Mouse (Mus musculus) kidney, embryonic 14.5 days (tissue): ENCODE measurements around the gene Batf2. TPM values are rescaled to one million over a fixed set of nuclear protein-coding genes. Genes with fewer than 3 reads are reported as not detected.
"Not testable (repeated sequence)": the region's sequence is repeated elsewhere in the genome, so short reads cannot be mapped to it uniquely, and the experiment has no call there.

Experiments
- ATAC-seq: fragments of 200-750 bp; cut with Nextera tagmentation; 2 replicates; pipeline ENCODE4 v1.8.0; 2017; ENCODE audit warnings: moderate number of reproducible peaks, mild to moderate bottlenecking, moderate TSS enrichment, moderate library complexity; ENCODE audit not compliant: low FRiP score, low TSS enrichment
- H3K27ac ChIP-seq: fragments of 300-500 bp; sonication (generic); 2 replicates; pipeline ENCODE4 v1.5.1; 2014; ENCODE audit warnings: low read depth, mild to moderate bottlenecking, low read length, moderate library complexity, mixed read lengths
- H3K27me3 ChIP-seq: fragments of 300-500 bp; sonication (generic); 2 replicates; pipeline ENCODE4 v1.6.1; 2014; ENCODE audit warnings: mild to moderate bottlenecking, low read length; ENCODE audit not compliant: control insufficient read depth, insufficient read depth
- H3K36me3 ChIP-seq: fragments of 300-500 bp; sonication (generic); 2 replicates; pipeline ENCODE4 v1.6.1; 2014; ENCODE audit warnings: low read length, mixed read lengths; ENCODE audit not compliant: control insufficient read depth, insufficient read depth
- H3K4me1 ChIP-seq: fragments of 300-500 bp; sonication (generic); 2 replicates; pipeline ENCODE4 v1.6.1; 2014; ENCODE audit warnings: low read length, mixed read lengths; ENCODE audit not compliant: control insufficient read depth, insufficient read depth
- H3K4me2 ChIP-seq: fragments of 300-500 bp; sonication (generic); replicated peaks from 2 replicates; pipeline ENCODE4 v1.6.1; 2014; ENCODE audit warnings: low read depth, mild to moderate bottlenecking, low read length
- H3K4me3 ChIP-seq: fragments of 300-500 bp; sonication (generic); 2 replicates; pipeline ENCODE4 v1.5.1; 2014; ENCODE audit warnings: mild to moderate bottlenecking, low read length
- H3K9ac ChIP-seq: fragments of 300-500 bp; sonication (generic); 2 replicates; pipeline ENCODE4 v1.6.1; 2014; ENCODE audit warnings: low read depth, mild to moderate bottlenecking, low read length, moderate library complexity
- H3K9me3 ChIP-seq: fragments of 300-500 bp; sonication (generic); 2 replicates; pipeline ENCODE4 v1.6.1; 2016; ENCODE audit warnings: low read length; ENCODE audit not compliant: control insufficient read depth
- WGBS: fragments of 180-500 bp; shearing (Covaris S2); extraction: QIAGEN DNeasy Blood & Tissue Kit; methylation state at CpG from one replicate; pipeline ENCODE4 v1.1.7; 2014; 5-methylcytosine and 5-hydroxymethylcytosine counted together
- polyA plus RNA-seq: library from polyadenylated mRNA; unstranded; fragments of >200 nt; fragmentation: Nextera tagmentation; extraction: Ambion mirVana; gene quantifications from 2 replicates; pipeline ENCODE4 v1.2.1, GENCODE M21; 2014

Batf2 gene
- polyA plus RNA-seq, 1 experiment from 2014 or later: 0.15 TPM

- 67% methylated on average over 10 of the region's 10 CpGs for WGBS
- no peaks in the 10 kb centered on the region for H3K9me3 ChIP-seq
- H3K4me3 ChIP-seq: peak overlapping the region; percentile 43
- no peak for ATAC-seq
- no peaks in the 10 kb centered on the region for H3K4me1 ChIP-seq
- no peak overlapping the region for H3K9ac ChIP-seq
- peak overlapping the region; percentile 82; the same call in 1 of the 2 replicates for H3K27ac ChIP-seq
- no peaks in the 10 kb centered on the region for H3K27me3 ChIP-seq
- H3K36me3 ChIP-seq: no peaks in the 10 kb centered on the region
- H3K4me2 ChIP-seq: peak overlapping the region; percentile 46
Measured at GRCm38 (mm10) chr19:6126789-6127580, 13.8 kb upstream of the Batf2 start.

GRCm38 (mm10) chr19:6127760-6128341, 12.9 kb upstream of the Batf2 start, which contains the start of gene Snx15:
Snx15 (minus strand) TSS chr19:6128304.
- Histone ChIP-seq H3K4me3 (peak within 1 kb of the TSS; percentile 43), H3K4me1 (no peaks in the 10 kb centered on the region), H3K36me3 (no peaks in the 10 kb centered on the region), H3K27ac (peak within 1 kb of the TSS; percentile 82; the same call in 1 of the 2 replicates), H3K4me2 (peak within 1 kb of the TSS; percentile 46), H3K9ac (peak within 1 kb of the TSS; percentile 58; the same call in 1 of the 2 replicates), H3K27me3 (no peaks in the 10 kb centered on the region), H3K9me3 (no peaks in the 10 kb centered on the region)
- under 1% methylated on average over 32 of the region's 32 CpGs for WGBS
- peak; percentile 95 for ATAC-seq

DNA sequence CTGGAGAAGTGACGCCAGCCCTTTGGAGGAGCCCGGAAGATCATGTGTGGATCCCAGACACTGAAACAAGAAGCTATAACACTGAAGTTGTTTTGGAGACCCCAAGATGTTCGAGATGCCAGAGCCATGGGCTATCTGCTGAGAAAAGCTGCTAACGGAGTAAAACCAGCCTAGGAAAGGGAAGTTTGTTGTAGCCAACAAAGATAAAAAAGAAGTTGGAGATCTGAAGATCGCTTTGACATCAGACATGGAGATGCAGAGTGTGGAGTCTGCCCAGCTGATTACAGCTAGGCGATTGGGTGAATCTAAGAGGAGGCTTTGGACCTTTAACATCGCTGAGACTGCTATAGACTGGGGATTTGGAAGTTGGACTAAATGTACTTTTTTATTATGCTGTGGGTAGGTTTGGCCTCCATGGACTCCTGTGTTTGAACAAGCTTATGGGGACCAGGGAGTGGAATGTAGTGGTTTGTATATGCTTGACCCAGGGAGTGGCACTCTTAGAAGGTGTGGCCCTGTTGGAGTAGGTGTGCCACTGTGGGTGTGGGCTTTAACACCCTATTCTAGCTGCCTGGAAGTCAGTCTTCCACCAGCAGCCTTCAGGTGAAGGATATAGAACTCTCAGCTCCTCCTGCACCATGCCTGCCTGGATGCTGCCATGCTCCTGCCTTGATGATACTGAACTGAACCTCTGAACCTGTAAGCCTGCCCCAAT, 10.2 kb upstream of the Batf2 start:
- 78% methylated on average over 7 of the region's 7 CpGs for WGBS
- not testable (repeated sequence) for H3K9ac ChIP-seq, H3K27me3 ChIP-seq, H3K4me3 ChIP-seq, H3K4me2 ChIP-seq, ATAC-seq, H3K27ac ChIP-seq, H3K9me3 ChIP-seq, H3K4me1 ChIP-seq, H3K36me3 ChIP-seq

DNA sequence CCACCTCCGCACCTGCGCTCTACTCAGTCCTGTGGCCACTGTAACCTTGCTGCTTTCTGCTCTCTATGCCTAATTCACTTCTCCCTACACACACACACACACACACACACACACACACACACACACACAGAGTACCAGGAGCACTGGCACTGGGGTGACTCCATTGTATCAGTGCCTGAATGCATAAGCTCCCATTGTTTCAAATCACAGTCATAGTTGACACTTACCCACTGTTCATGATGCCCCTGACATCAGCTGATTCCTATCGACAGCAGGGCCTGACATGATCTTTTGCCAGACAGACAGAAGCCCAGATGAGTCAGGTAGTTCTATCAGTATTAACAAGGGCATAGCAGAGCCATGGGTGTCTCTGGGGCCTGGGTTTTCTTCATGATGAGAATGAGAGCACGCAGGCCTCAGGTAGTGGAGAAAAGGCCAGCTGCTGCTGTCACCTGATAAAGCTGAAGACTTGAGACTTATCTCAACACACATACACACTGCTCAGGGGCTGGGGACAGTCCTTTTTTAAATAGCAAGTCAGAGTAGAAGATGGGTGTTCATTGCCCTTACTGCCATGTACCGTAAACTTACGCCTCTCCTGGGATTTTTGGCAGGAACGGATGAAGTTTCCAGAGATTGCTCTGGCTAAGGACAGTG, 8.5 kb upstream of the Batf2 start:
- Histone ChIP-seq H3K36me3 (peaks cover 12% of the 10 kb centered on the region), H3K27ac (no peak overlapping the region), H3K9ac (no peak overlapping the region), H3K4me2 (no peak overlapping the region), H3K9me3 (no peaks in the 10 kb centered on the region), H3K4me1 (no peaks in the 10 kb centered on the region), H3K4me3 (no peak overlapping the region), H3K27me3 (no peaks in the 10 kb centered on the region)
- no peak for ATAC-seq
- 82% methylated on average over 7 of the region's 7 CpGs for WGBS

DNA sequence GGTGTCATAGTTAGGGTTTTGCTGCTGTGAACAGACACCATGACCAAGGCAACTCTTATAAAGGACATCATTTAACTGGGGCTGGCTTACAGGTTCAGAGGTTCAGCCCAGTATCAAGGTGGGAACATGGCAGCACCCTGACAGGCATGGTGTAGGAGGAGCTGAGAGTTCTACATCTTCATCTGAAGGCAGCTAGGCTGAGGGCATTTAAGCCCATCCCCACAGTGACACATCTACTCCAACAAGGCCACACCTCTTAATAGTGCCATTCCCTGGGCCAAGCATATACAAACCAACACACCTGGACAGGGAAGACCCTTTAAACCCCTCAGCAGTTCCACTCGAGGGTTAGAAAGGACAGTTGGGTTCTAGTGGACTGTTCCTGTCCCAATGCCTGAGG, 7.6 kb upstream of the Batf2 start:
- not testable (repeated sequence) for H3K27me3 ChIP-seq, H3K27ac ChIP-seq, H3K4me2 ChIP-seq, H3K4me1 ChIP-seq, ATAC-seq, H3K4me3 ChIP-seq, H3K9me3 ChIP-seq, H3K9ac ChIP-seq
- H3K36me3 ChIP-seq: peaks cover 12% of the 10 kb centered on the region
- 60% methylated on average over 1 of the region's 1 CpGs for WGBS

DNA sequence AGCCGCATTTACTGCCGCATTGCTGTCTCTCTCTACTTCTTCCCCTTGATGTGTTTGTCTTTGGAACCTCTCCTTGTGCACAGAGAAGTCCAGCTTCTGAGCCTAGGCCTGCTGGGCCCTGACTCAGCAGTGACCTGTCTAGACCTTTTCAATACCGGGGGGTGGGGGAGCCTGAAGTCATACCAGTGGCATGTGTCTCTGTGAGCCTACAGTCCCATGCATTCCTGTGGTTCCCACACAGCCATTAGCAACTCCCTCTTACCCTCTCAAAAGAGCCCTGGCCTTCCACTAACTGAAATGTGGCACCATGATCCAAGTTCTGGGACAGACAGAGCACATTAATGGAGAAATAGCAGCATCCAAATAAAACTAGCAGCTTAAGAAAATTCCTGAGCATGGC, 4.4 kb upstream of the Batf2 start:
- H3K9me3 ChIP-seq: no peaks in the 10 kb centered on the region

DNA sequence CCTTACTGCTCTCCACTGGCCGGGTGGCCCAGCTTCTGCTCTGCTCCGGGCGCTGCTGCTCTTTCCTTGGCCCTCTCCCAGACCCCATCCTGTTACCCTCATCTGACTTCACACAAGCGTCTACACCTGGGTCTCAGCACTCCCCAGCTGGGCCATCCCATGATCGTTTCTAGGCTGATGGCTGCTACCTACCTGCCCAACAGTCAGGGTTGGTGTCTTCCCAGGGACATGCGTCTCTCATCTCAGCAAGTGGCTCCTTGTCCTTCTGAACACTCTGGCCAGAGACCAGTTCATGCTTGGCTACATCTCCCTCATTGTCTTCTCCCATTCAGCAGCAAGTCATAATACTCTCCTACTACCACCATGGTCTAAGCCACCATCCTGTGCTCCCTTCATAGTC, 1.1 kb upstream of the Batf2 start:
- no peak for ATAC-seq
- WGBS: 91% methylated on average over 6 of the region's 6 CpGs
- H3K9me3 ChIP-seq: no peaks in the 10 kb centered on the region
- H3K4me3 ChIP-seq: no peak overlapping the region
- H3K4me1 ChIP-seq: 0 out of 2 replicates have a peak, but pooled peaks cover 5% of the 10 kb centered on the region
- H3K4me2 ChIP-seq: peak overlapping the region; percentile 84
- peak overlapping the region; percentile 75; the same call in 1 of the 2 replicates for H3K9ac ChIP-seq
- H3K36me3 ChIP-seq: peaks cover 14% of the 10 kb centered on the region
- no peak overlapping the region for H3K27ac ChIP-seq
- H3K27me3 ChIP-seq: no peaks in the 10 kb centered on the region

More for the DNA sequence above, 4.4 kb upstream of the Batf2 start:
- H3K4me3 ChIP-seq: no peak overlapping the region
- no peak overlapping the region for H3K9ac ChIP-seq
- 0 out of 2 replicates have a peak, but pooled peaks cover 5% of the 10 kb centered on the region for H3K4me1 ChIP-seq
- WGBS: 88% methylated on average over 3 of the region's 3 CpGs
- H3K4me2 ChIP-seq: no peak overlapping the region
- no peak for ATAC-seq
- peaks cover 16% of the 10 kb centered on the region for H3K36me3 ChIP-seq
- no peak overlapping the region for H3K27ac ChIP-seq
- H3K27me3 ChIP-seq: no peaks in the 10 kb centered on the region

GRCm38 (mm10) chr19:6140374-6140677, 457 bp upstream of the Batf2 start:
- peak overlapping the region; percentile 63 for H3K4me3 ChIP-seq
- H3K9me3 ChIP-seq: no peaks in the 10 kb centered on the region
- WGBS: 6% methylated on average over 16 of the region's 16 CpGs
- H3K36me3 ChIP-seq: peaks cover 9% of the 10 kb centered on the region; the same call in 1 of the 2 replicates
- H3K4me2 ChIP-seq: peak overlapping the region; percentile 84
- H3K27ac ChIP-seq: peak overlapping the region; percentile 93
- 0 out of 2 replicates have a peak, but pooled peaks cover 5% of the 10 kb centered on the region for H3K4me1 ChIP-seq
- no peak for ATAC-seq
- no peaks in the 10 kb centered on the region for H3K27me3 ChIP-seq
- peak overlapping the region; percentile 75 for H3K9ac ChIP-seq
